Mouse (Mus musculus): ENCODE results near the gene Nfkbie.

GRCm38 (mm10) chr17:45584939-45585678, 29.6 kb downstream of the Nfkbie start:
- TF ChIP-seq CTCF (IDR thresholded peaks at IDR 0.05; ENCODE audit: extremely low read depth, insufficient read depth, insufficient read length, insufficient replicate concordance) (peak; percentile 85), POLR2A (IDR thresholded peaks at IDR 0.05; ENCODE audit: low read depth, low read length) (no peak)

Measured in spleen, adult 2 months (tissue).